8 mouse cellular contexts compared by ENCODE assay signal in genomic region chr10:67096621-67097436, GRCm38 (mm10). TPM values are rescaled to one million over a fixed set of nuclear protein-coding genes. Genes with fewer than 3 reads are reported as not detected.
DNase-seq lines count a peak whose midpoint lies in the region; ATAC-seq and TF ChIP-seq lines count a peak whose summit lies in the region.

Gene Reep3, minus strand, starts transcription at chr10:67096945.

- TF ChIP-seq CTCF in Patski (IDR thresholded peaks at IDR 0.05) = no peak

- H3K9ac ChIP-seq in hindbrain, embryonic 13.5 days = peak within 1 kb of the TSS; percentile 99

- CTCF ChIA-PET in Patski (lab: Charles Lee) = interaction anchor here (2.1 kb wide), 1 partner anchor 89 kb away, joined by 6 read pairs; no protein-coding TSS in a partner anchor

- H3K9me3 ChIP-seq in hindbrain, embryonic 13.5 days = no peaks in the 10 kb centered on the region

- DNase-seq in Patski (ENCODE audit: low read depth, low spot score) = peak; percentile 10
- DNase-seq in cerebellum, adult 9-11 months = peak; percentile 81
- DNase-seq in frontal cortex, postnatal 36 days (ENCODE audit: low spot score in 2 of 2) = peak; percentile 60 to 64
- peak; percentile 64 to 70 for DNase-seq in layer of hippocampus, postnatal 36 days
- DNase-seq in lung, postnatal 4 days = peak; percentile 80 to 89
- DNase-seq in retina, postnatal 1 day = peak; percentile 81
- DNase-seq in thymus, postnatal 4 days = peak; percentile 83

- peak within 1 kb of the TSS; percentile 93 for H3K4me3 ChIP-seq in hindbrain, embryonic 13.5 days

- peak within 1 kb of the TSS; percentile 91 for H3K4me2 ChIP-seq in hindbrain, embryonic 13.5 days

- H3K36me3 ChIP-seq in hindbrain, embryonic 13.5 days = no peaks in the 10 kb centered on the region

- peak within 1 kb of the TSS; percentile 100 for H3K27ac ChIP-seq in hindbrain, embryonic 13.5 days

- in situ Hi-C loops in Patski (cut with MboI; ENCODE audit: low pct_unique_long_range_greater_than_20kb) = loop anchor here (5.0 kb wide), 1 partner anchor 90 kb away; no protein-coding TSS in a partner anchor

- H3K4me1 ChIP-seq in hindbrain, embryonic 13.5 days (replicated peaks) = peaks cover 60% of the 10 kb centered on the region

- ATAC-seq in Patski = peak; percentile 52
- ATAC-seq in hindbrain, embryonic 13.5 days (ENCODE audit: low FRiP score) = peak; percentile 82

- POLR2A ChIA-PET in Patski (lab: Charles Lee) = interaction anchor here (0.7 to 1.8 kb wide), 4 partner anchors 24 to 176 kb away, joined by 3 to 9 read pairs (median 4); no protein-coding TSS in a partner anchor

- WGBS in hindbrain, embryonic 13.5 days = under 1% methylated on average over 75 of the region's 97 CpGs

- H3K27me3 ChIP-seq in Patski = no peaks in the 10 kb centered on the region
- H3K27me3 ChIP-seq in hindbrain, embryonic 13.5 days = no peaks in the 10 kb centered on the region

RNA-seq across cellular contexts. Expression of gene Reep3, which starts in this region (rescaled TPM):
- polyA plus RNA-seq in Patski (2021) = 46.6 TPM
- 42.6 and 44.9 TPM in 2 replicates for polyA plus RNA-seq in hindbrain, embryonic 13.5 days (2015; fragmentation: Nextera tagmentation; extraction: Ambion mirVana)
- total RNA-seq in layer of hippocampus, postnatal 36 days (2021) = 10 to 100 TPM; 20.2 to 24.1 TPM

Comparison
In these comparisons a context has a peak if more than half of its experiments do, and no peak if none do; other contexts are left out.
1. Peak in every context shown above with its lines: DNase-seq, ATAC-seq, H3K4me3 ChIP-seq and H3K27ac ChIP-seq.
2. DNase-seq: peak in every context shown above with its lines; median percentile 84 in lung, postnatal 4 days; 83 in thymus, postnatal 4 days; 81 in cerebellum, adult 9-11 months; 81 in retina, postnatal 1 day; 67 in layer of hippocampus, postnatal 36 days; 62 in frontal cortex, postnatal 36 days; 10 in Patski.